Mouse (Mus musculus) neural tube, postnatal 0 days (tissue): ENCODE data around the gene Fam53b. TPM values are rescaled to one million over a fixed set of nuclear protein-coding genes. Genes with fewer than 3 reads are reported as not detected.

Source experiments
- polyA plus RNA-seq: library from polyadenylated mRNA; unstranded; fragments of >200 nt; fragmentation: Nextera tagmentation; extraction: Ambion mirVana; gene quantifications from 2 replicates; pipeline ENCODE4 v1.2.1, GENCODE M21; 2015

Fam53b gene
- 8.2 and 9.3 TPM in 2 replicates for polyA plus RNA-seq

DNA sequence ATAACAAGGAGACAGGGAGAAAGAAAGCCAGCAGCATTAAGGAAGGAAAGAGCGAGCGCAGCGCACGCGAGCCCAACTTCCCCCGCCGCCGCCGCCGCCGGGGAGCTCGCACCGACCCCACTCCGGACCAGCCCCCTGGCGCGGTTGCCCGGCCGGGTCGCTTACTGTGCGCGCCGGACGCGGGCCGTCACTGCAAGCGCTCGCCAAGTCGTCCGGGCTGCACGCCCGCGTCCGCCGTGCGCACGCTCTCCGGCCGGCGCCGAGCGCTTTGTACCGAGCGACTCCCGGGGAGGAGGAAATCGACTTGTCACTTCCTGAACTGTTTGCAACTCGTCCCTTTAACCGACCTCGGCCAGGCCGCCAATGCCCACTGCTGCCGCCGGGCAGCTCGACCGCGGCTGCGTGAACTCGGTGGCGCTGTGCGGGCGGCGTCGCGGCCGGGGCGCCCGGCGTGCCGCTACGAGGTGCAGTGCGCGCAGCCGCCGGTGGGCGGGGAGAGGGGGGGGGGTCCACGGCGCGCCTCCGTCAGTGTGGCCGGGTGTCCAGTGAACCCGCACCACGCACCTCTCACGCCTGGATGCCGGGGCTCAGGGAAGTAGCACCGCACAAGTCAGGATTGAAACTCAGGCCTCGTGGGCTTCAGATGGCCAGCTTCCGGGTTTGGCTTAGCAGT is at the start of gene Fam53b:
Gene Fam53b, minus strand, starts transcription at position 471 of the 673 bp plus-strand sequence.

DNA sequence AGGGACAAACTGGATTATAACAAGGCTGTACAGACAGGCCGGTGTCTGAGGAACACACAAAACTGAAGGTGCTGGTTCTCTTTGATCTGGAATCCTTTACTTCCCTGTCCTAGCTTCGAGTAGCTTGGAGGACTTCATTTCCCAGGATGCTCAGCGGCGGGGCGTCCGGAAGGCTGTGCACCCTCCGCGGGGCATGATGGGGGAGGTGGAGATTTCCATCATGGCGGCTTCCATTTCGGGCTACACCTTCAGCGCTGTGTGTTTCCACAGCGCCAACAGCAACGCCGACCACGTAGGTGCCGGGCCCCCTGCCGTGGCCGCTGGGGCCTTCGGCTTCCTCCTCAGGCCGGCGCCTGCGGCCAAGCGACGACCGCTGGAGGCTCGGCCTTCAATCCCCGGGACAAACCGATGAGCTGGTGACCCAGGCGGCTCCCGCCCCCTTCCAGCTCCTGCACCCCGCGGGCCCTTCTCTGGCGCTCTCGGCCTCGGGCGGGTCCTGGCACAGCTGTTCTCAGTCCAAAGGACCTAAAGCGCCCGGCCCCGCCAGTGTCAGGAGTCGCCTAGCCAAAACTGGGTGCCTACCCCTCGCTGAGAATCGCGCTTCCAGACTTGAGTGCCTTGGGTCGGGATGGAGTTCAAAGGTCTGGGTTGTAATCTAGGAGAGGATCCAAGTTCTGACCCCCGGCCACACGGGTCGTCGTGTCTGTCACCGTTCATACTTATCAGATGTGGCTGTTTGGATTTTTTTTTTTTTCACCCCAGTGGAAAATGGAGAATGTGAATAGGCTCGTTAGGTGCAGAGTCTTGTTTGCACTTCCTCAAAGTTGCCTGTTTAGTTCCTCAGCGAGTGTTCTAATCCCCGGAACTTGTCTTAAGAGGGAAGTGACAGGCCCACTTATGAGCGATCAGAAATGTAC is 45.6 kb upstream of the Fam53b start, which contains the start of gene Abraxas2:
Gene Abraxas2, plus strand, starts transcription at position 184 of the 917 bp plus-strand sequence.

DNA sequence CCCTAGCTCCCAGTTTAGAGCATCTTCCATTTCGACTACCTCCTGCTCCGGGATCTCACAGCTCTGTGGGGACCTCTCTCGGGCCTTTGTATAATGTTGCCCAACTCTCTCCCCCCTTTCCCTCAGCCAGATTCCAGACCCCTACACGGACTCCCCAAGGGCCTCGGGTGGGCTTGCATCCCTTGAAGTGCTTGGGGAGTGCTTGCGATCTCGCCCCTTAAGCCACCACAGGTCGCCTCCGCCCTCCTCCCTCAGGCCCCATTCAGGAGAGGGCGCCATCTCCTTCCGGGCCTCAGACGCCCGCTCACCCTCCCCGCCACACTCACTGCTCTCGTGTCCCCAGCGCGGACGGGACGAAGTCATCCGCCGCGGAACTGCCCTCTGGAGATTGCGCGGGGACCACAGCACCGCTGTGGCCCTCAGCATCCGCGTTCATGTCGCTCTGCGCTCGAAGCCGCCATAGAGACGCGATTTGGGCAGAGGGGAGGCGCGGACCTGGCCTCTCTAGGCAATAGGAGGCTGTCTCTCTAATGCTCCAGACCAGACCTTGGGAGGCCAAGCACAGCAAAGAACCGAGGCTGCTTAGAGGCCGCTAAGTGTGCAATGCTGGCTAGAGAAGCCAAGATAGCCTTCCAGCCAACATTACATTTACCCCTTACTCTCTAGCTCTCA is 38.6 kb upstream of the Fam53b start, which contains the start of gene Eef1akmt2:
Gene Eef1akmt2, minus strand, starts transcription at position 501 of the 672 bp plus-strand sequence.

Other genes with a start within 250 kb of the Fam53b start
- gene Oat, start 237.5 kb downstream of the Fam53b start, polyA plus RNA-seq: 115 and 117 TPM in 2 replicates
- gene Nkx1-2, start 214.2 kb downstream of the Fam53b start, polyA plus RNA-seq: 0.08 TPM in 2 replicates
- gene Lhpp, start 203.2 kb downstream of the Fam53b start, polyA plus RNA-seq: 49.8 and 54.3 TPM in 2 replicates
- gene Eef1akmt2, start 38.8 kb upstream of the Fam53b start, polyA plus RNA-seq: 71.6 and 73.7 TPM in 2 replicates
- 29.8 and 34.7 TPM in 2 replicates for gene Abraxas2, start 45.3 kb upstream of the Fam53b start, polyA plus RNA-seq
- 22.2 and 25.0 TPM in 2 replicates for gene Zranb1, start 117.3 kb upstream of the Fam53b start, polyA plus RNA-seq